Mouse (Mus musculus) heart, embryonic 13.5 days (tissue): ENCODE data around the gene Nlgn3. TPM values are rescaled to one million over a fixed set of nuclear protein-coding genes. Genes with fewer than 3 reads are reported as not detected.

Source experiments
- ATAC-seq: fragments of 200-750 bp; cut with Nextera tagmentation; 2 replicates; pipeline ENCODE4 v1.8.0; 2017; ENCODE audit warnings: moderate TSS enrichment; ENCODE audit not compliant: insufficient number of reproducible peaks, low FRiP score, low TSS enrichment; ENCODE audit errors: extremely low read depth
- H3K27ac ChIP-seq: fragments of 300-500 bp; sonication (generic); replicated peaks from 2 replicates; pipeline ENCODE4 v1.5.1; 2015; ENCODE audit warnings: moderate library complexity, mild to moderate bottlenecking, inconsistent platforms
- H3K27me3 ChIP-seq: fragments of 300-500 bp; sonication (generic); replicated peaks from 2 replicates; pipeline ENCODE4 v1.6.1; 2015; ENCODE audit warnings: mild to moderate bottlenecking, inconsistent platforms
- H3K36me3 ChIP-seq: fragments of 300-500 bp; sonication (generic); 2 replicates; pipeline ENCODE4 v1.6.1; 2015; ENCODE audit warnings: mild to moderate bottlenecking, inconsistent platforms
- H3K4me1 ChIP-seq: fragments of 300-500 bp; sonication (generic); 2 replicates; pipeline ENCODE4 v1.6.1; 2015; ENCODE audit warnings: inconsistent platforms
- H3K4me2 ChIP-seq: fragments of 300-500 bp; sonication (generic); 2 replicates; pipeline ENCODE4 v1.6.1; 2015; ENCODE audit warnings: inconsistent platforms, mild to moderate bottlenecking, moderate library complexity
- H3K4me3 ChIP-seq: fragments of 300-500 bp; sonication (generic); 2 replicates; pipeline ENCODE4 v1.5.1; 2015; ENCODE audit warnings: moderate library complexity, mild to moderate bottlenecking, inconsistent platforms
- H3K9ac ChIP-seq: fragments of 300-500 bp; sonication (generic); 2 replicates; pipeline ENCODE4 v1.6.1; 2015; ENCODE audit warnings: inconsistent platforms, mild to moderate bottlenecking, moderate library complexity
- H3K9me3 ChIP-seq: fragments of 300-500 bp; sonication (generic); 2 replicates; pipeline ENCODE4 v1.6.1; 2016; ENCODE audit warnings: inconsistent platforms
- WGBS: fragments of 180-500 bp; shearing (Covaris S2); methylation state at CpG from one replicate; pipeline ENCODE4 v1.1.7; 2015; ENCODE audit warnings: mixed read lengths; 5-methylcytosine and 5-hydroxymethylcytosine counted together
- polyA plus RNA-seq: library from polyadenylated mRNA; unstranded; fragments of >200 nt; fragmentation: Nextera tagmentation; extraction: Ambion mirVana; gene quantifications from 2 replicates; pipeline ENCODE4 v1.2.1, GENCODE M21; 2015

The Nlgn3 gene
- polyA plus RNA-seq: 2.0 and 2.5 TPM in 2 replicates

GRCm38 (mm10) chrX:101299055-101299454 lies at the start of gene Nlgn3:
TSS of gene Nlgn3 (plus strand) at chrX:101299168.
- peaks cover 10% of the 10 kb centered on the region for H3K4me1 ChIP-seq
- H3K27ac ChIP-seq: no peak within 1 kb of the TSS
- peak within 1 kb of the TSS; percentile 46 for H3K4me3 ChIP-seq
- H3K9me3 ChIP-seq: no peaks in the 10 kb centered on the region
- WGBS: 6% methylated on average over 14 of the region's 24 CpGs
- H3K36me3 ChIP-seq: peaks cover 38% of the 10 kb centered on the region
- ATAC-seq: no peak
- peak within 1 kb of the TSS; percentile 66 for H3K9ac ChIP-seq
- peaks cover 24% of the 10 kb centered on the region for H3K27me3 ChIP-seq
- H3K4me2 ChIP-seq: peak within 1 kb of the TSS; percentile 67

DNA sequence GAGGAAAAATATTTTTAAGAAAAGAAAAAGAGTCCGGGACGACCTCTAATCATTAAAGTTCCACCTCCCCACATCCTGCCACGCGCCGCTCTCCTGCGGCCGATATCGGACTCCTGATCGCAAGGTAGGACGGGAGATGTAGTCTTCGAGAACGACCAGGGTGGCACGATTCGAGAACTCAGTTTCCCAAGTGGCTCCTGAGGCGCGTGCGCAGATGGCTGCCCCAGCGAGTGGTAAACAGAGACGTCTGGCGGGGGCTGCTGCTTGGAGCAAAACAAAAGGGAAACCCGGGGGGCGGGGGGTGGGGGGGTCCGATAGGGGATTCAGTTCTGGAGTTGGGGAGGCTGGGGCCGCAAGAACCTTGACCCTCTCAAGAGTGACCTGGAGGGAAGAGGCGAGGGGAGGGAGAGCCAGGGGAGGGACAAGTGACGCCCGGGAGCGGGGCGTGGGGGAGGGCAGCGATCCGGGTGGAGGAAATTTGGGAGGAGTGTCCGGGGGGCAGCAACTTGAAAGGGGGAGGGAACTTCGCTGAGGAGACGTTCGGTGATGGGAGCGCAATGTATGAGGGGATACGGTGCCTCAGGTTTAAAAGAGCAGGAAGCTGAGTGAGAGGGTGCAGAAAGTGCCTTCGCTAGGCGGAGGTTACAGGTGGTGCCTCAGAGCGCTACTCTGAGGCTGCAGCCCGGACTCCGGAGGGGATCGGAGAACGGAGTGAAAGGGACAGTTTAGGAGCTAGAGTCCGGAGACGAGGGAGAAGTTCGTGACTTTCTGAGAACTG lies 44.8 kb upstream of the Nlgn3 start, which contains the start of gene Foxo4:
Gene Foxo4, plus strand, starts transcription at position 577 of the 778 bp plus-strand sequence.
- 0 out of 2 replicates have a peak, but pooled peaks cover 6% of the 10 kb centered on the region for H3K9me3 ChIP-seq
- 15% methylated on average over 47 of the region's 47 CpGs for WGBS
- H3K4me3 ChIP-seq: peak within 1 kb of the TSS; percentile 64
- H3K27ac ChIP-seq: peak within 1 kb of the TSS; percentile 70
- peaks cover 4% of the 10 kb centered on the region; the same call in 1 of the 2 replicates for H3K27me3 ChIP-seq
- H3K4me1 ChIP-seq: 0 out of 2 replicates have a peak, but pooled peaks cover 3% of the 10 kb centered on the region
- peak within 1 kb of the TSS; percentile 83 for H3K9ac ChIP-seq
- peak within 1 kb of the TSS; percentile 73 for H3K4me2 ChIP-seq
- H3K36me3 ChIP-seq: peaks cover 11% of the 10 kb centered on the region
- peak; percentile 69 for ATAC-seq

DNA sequence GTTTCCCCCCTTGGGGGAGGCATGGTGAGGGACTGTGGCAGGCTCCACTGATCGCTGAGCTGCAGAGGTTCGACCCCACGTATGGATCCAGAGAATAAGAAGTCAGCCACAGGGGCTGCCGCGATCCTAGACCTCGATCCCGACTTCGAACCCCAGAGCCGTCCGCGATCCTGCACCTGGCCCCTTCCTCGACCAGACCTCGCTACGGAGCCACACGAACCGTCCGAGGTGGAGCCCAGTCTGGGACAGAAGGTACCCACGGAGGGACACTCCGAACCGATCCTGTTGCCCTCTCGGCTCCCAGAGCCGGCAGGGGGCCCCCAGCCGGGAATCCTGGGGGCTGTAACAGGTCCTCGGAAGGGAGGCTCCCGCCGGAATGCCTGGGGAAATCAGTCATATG lies 44.2 kb upstream of the Nlgn3 start:
- ATAC-seq: no peak

GRCm38 (mm10) chrX:101256603-101257002 lies 42.4 kb upstream of the Nlgn3 start:
- H3K27me3 ChIP-seq: peaks cover 4% of the 10 kb centered on the region; the same call in 1 of the 2 replicates
- H3K9ac ChIP-seq: no peak overlapping the region; the same call in 1 of the 2 replicates
- ATAC-seq: no peak
- H3K36me3 ChIP-seq: peaks cover 11% of the 10 kb centered on the region
- 72% methylated on average over 13 of the region's 13 CpGs for WGBS
- H3K27ac ChIP-seq: no peak overlapping the region
- peak overlapping the region; percentile 64; the same call in 1 of the 2 replicates for H3K4me3 ChIP-seq
- 0 out of 2 replicates have a peak, but pooled peaks cover 6% of the 10 kb centered on the region for H3K9me3 ChIP-seq
- peaks cover 18% of the 10 kb centered on the region; the same call in 1 of the 2 replicates for H3K4me1 ChIP-seq
- H3K4me2 ChIP-seq: peak overlapping the region; percentile 73; the same call in 1 of the 2 replicates

More for the DNA sequence above, 44.2 kb upstream of the Nlgn3 start:
- peak overlapping the region; percentile 73 for H3K4me2 ChIP-seq
- H3K9me3 ChIP-seq: 0 out of 2 replicates have a peak, but pooled peaks cover 6% of the 10 kb centered on the region
- peaks cover 3% of the 10 kb centered on the region; the same call in 1 of the 2 replicates for H3K4me1 ChIP-seq
- H3K27me3 ChIP-seq: peaks cover 4% of the 10 kb centered on the region; the same call in 1 of the 2 replicates
- peaks cover 11% of the 10 kb centered on the region for H3K36me3 ChIP-seq
- H3K4me3 ChIP-seq: peak overlapping the region; percentile 64
- H3K9ac ChIP-seq: peak overlapping the region; percentile 83
- peak overlapping the region; percentile 70 for H3K27ac ChIP-seq
- WGBS: 11% methylated on average over 26 of the region's 26 CpGs

- H3K4me2 ChIP-seq: peak overlapping the region; percentile 27
These were observed 38.3 kb upstream of the Nlgn3 start for GRCm38 (mm10) chrX:101260441-101261325.

DNA sequence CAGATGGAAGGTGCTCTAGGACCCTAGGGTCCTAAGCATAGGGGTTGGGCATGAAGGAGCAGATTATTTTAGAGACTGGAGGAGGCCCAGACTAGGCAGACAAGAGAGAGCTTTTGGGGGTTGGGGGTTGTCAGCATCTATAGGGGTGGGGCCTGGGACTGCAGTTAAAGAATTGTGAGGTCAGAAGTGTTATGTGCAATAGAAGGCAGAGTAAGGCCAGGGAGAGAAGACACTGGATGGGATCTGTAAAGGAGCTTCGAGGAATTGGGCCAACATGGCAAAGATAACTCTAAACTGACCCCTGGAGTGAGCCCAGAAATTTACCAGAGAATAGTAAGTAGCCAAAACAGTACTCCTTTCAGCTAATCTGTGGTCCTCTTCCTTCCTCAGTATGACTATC lies 35.1 kb upstream of the Nlgn3 start, which contains the start of gene Gm614:
Gene Gm614, minus strand, starts transcription at position 101 of the 400 bp plus-strand sequence.
- peaks cover 23% of the 10 kb centered on the region for H3K4me1 ChIP-seq
- no peaks in the 10 kb centered on the region; the same call in none of the 2 replicates for H3K27me3 ChIP-seq
- ATAC-seq: no peak
- no peak within 1 kb of the TSS for H3K4me2 ChIP-seq
- H3K9me3 ChIP-seq: no peaks in the 10 kb centered on the region
- peaks cover 2% of the 10 kb centered on the region for H3K36me3 ChIP-seq
- H3K9ac ChIP-seq: no peak within 1 kb of the TSS
- no peak within 1 kb of the TSS for H3K27ac ChIP-seq
- no peak within 1 kb of the TSS for H3K4me3 ChIP-seq
- WGBS: 63% methylated on average over 1 of the region's 1 CpGs

More at GRCm38 (mm10) chrX:101260441-101261325, 38.3 kb upstream of the Nlgn3 start:
- no peaks in the 10 kb centered on the region for H3K9me3 ChIP-seq
- WGBS: 18% methylated on average over 13 of the region's 13 CpGs
- peak overlapping the region; percentile 56; the same call in 1 of the 2 replicates for H3K9ac ChIP-seq
- peaks cover 23% of the 10 kb centered on the region for H3K4me1 ChIP-seq
- ATAC-seq: no peak; the same call in 1 of the 2 replicates
- H3K36me3 ChIP-seq: peaks cover 11% of the 10 kb centered on the region
- H3K4me3 ChIP-seq: no peak overlapping the region
- H3K27me3 ChIP-seq: peaks cover under 1% of the 10 kb centered on the region; the same call in 1 of the 2 replicates
- H3K27ac ChIP-seq: peak overlapping the region; percentile 76

GRCm38 (mm10) chrX:101266631-101267030 lies 32.3 kb upstream of the Nlgn3 start:
- Histone ChIP-seq H3K27ac (no peak overlapping the region), H3K4me3 (no peak overlapping the region), H3K4me2 (no peak overlapping the region), H3K27me3 (no peaks in the 10 kb centered on the region; the same call in none of the 2 replicates), H3K9me3 (no peaks in the 10 kb centered on the region), H3K4me1 (peaks cover 9% of the 10 kb centered on the region), H3K9ac (no peak overlapping the region), H3K36me3 (no peaks in the 10 kb centered on the region)
- ATAC-seq: no peak
- 91% methylated on average over 6 of the region's 6 CpGs for WGBS

DNA sequence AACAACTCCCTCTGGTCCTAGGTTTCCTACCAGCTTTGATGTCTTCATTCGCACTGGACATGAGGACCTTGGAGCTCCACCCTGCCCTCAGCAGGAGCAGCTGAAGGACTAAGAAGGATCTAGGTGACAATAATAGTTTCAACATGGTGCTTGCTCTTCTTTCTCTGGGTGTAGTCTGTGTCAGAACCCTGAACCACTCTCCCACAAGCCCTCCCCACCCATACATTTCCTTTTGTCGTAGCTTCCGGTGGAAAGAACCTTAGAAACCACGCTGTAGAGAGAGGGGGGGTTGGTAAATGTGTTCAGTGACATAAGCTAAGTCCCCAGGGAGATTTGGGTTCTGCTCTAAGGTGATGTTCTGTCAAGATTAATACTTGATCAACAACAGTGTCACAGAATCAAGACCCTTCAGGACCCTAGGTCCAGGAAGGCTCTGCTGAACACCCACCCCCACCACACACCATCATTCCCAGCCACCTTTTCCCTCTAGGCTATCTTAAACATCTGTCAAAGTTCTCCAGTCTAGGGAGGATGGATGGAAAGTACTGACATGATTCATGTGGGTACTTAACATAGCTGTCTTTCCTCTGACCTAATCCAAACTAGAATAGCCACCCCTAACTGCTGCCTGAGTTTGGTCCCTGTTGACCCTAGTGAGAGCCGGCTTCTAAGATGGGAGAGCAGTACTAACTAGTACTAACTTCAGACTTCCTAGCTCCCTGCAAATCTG lies 30.8 kb upstream of the Nlgn3 start, which contains the start of gene Il2rg:
Gene Il2rg, minus strand, starts transcription at position 231 of the 730 bp plus-strand sequence.
- ATAC-seq: no peak
- Histone ChIP-seq H3K27ac (no peak within 1 kb of the TSS), H3K9ac (no peak within 1 kb of the TSS), H3K36me3 (no peaks in the 10 kb centered on the region), H3K27me3 (peaks cover 9% of the 10 kb centered on the region), H3K9me3 (no peaks in the 10 kb centered on the region), H3K4me3 (peak within 1 kb of the TSS; percentile 14), H3K4me2 (peak within 1 kb of the TSS; percentile 35), H3K4me1 (peaks cover 9% of the 10 kb centered on the region)
- WGBS: 41% methylated on average over 5 of the region's 5 CpGs

- Histone ChIP-seq H3K36me3 (no peaks in the 10 kb centered on the region), H3K9ac (no peak within 1 kb of the TSS), H3K9me3 (no peaks in the 10 kb centered on the region), H3K4me1 (peaks cover 9% of the 10 kb centered on the region), H3K27ac (no peak within 1 kb of the TSS), H3K27me3 (peaks cover 14% of the 10 kb centered on the region), H3K4me3 (peak within 1 kb of the TSS; percentile 14; the same call in 1 of the 2 replicates), H3K4me2 (peak within 1 kb of the TSS; percentile 35)
- WGBS: 48% methylated on average over 3 of the region's 3 CpGs
- no peak for ATAC-seq
These were observed 30.2 kb upstream of the Nlgn3 start, which contains the start of gene Gm20489 for GRCm38 (mm10) chrX:101268755-101269124. TSS of gene Gm20489 (minus strand) at chrX:101269023.

DNA sequence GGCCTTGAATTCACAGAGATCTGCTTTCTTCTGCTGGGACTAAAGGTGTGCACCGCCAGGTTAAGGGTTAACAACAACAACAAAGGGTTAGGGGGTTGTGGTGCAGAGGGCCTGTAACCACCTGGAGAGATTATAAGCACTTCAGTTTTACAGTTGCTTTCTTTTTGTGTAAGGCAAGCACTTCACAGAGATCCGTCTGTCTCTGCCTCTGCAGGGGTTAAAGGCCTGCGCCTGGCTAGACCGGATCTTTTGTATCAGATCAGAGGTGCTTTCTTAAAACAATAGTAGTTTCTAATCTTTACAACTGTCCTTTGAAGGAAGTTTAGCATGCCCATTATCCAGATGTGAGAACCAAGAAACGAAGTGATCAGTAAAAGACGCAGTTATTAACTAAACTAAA lies 25.6 kb upstream of the Nlgn3 start:
- peak overlapping the region; percentile 67 for H3K4me3 ChIP-seq
- peaks cover 14% of the 10 kb centered on the region for H3K27me3 ChIP-seq
- 32% methylated on average over 6 of the region's 6 CpGs for WGBS
- H3K27ac ChIP-seq: peak overlapping the region; percentile 61; the same call in 1 of the 2 replicates
- H3K4me2 ChIP-seq: peak overlapping the region; percentile 68
- peaks cover 11% of the 10 kb centered on the region for H3K4me1 ChIP-seq
- ATAC-seq: no peak
- H3K36me3 ChIP-seq: peaks cover 23% of the 10 kb centered on the region
- peak overlapping the region; percentile 71 for H3K9ac ChIP-seq
- no peaks in the 10 kb centered on the region for H3K9me3 ChIP-seq
